Mouse (Mus musculus): ENCODE results near the gene Cnpy1.

The Cnpy1 gene

GRCm38 (mm10) chr5:28245574-28245973 lies at the start of gene Cnpy1:
Cnpy1 (minus strand) TSS chr5:28245806.
- no peak for DNase-seq

GRCm38 (mm10) chr5:28293990-28294389 lies 48.4 kb upstream of the Cnpy1 start:
- peak; percentile 82 for DNase-seq

GRCm38 (mm10) chr5:28292281-28292680 lies 46.7 kb upstream of the Cnpy1 start:
- DNase-seq: no peak

GRCm38 (mm10) chr5:28291118-28291850 lies 45.7 kb upstream of the Cnpy1 start:
- DNase-seq: no peak

- no peak for DNase-seq
Measured at GRCm38 (mm10) chr5:28290630-28291029, 45.0 kb upstream of the Cnpy1 start.

- DNase-seq: no peak
Measured at GRCm38 (mm10) chr5:28289111-28289510, 43.5 kb upstream of the Cnpy1 start.

- DNase-seq: no peak
Measured at GRCm38 (mm10) chr5:28277279-28277678, 31.7 kb upstream of the Cnpy1 start.

GRCm38 (mm10) chr5:28272836-28273235 lies 27.2 kb upstream of the Cnpy1 start:
- no peak for DNase-seq

- peak; percentile 48 for DNase-seq
Measured at GRCm38 (mm10) chr5:28269469-28269991, 23.9 kb upstream of the Cnpy1 start.

GRCm38 (mm10) chr5:28267576-28267975 lies 22.0 kb upstream of the Cnpy1 start:
- DNase-seq: no peak

- no peak for DNase-seq
Measured at GRCm38 (mm10) chr5:28265653-28266052, 20.0 kb upstream of the Cnpy1 start.

- DNase-seq: no peak
Measured at GRCm38 (mm10) chr5:28263852-28264251, 18.2 kb upstream of the Cnpy1 start.

- DNase-seq: no peak
Measured at GRCm38 (mm10) chr5:28262070-28262469, 16.5 kb upstream of the Cnpy1 start.

GRCm38 (mm10) chr5:28259939-28260338 lies 14.3 kb upstream of the Cnpy1 start:
- no peak for DNase-seq

- DNase-seq: no peak
Measured at GRCm38 (mm10) chr5:28259385-28259784, 13.8 kb upstream of the Cnpy1 start.

GRCm38 (mm10) chr5:28257816-28258215 lies 12.2 kb upstream of the Cnpy1 start:
- DNase-seq: no peak

- DNase-seq: no peak
Measured at GRCm38 (mm10) chr5:28252999-28253398, 7.4 kb upstream of the Cnpy1 start.

- no peak for DNase-seq
Measured at GRCm38 (mm10) chr5:28252260-28252659, 6.7 kb upstream of the Cnpy1 start.

GRCm38 (mm10) chr5:28251211-28251764 lies 5.7 kb upstream of the Cnpy1 start:
- no peak for DNase-seq

- DNase-seq: no peak
Measured at GRCm38 (mm10) chr5:28250479-28250878, 4.9 kb upstream of the Cnpy1 start.

- no peak for DNase-seq
Measured at GRCm38 (mm10) chr5:28245121-28245520, 485 bp downstream of the Cnpy1 start.

GRCm38 (mm10) chr5:28243501-28244177 lies 2.0 kb downstream of the Cnpy1 start:
- DNase-seq: no peak

- DNase-seq: no peak
Measured at GRCm38 (mm10) chr5:28241423-28241822, 4.2 kb downstream of the Cnpy1 start.

GRCm38 (mm10) chr5:28239829-28240228 lies 5.8 kb downstream of the Cnpy1 start:
- DNase-seq: no peak
